Mouse (Mus musculus): Measurements from ENCODE around the gene 4932438A13Rik.

GRCm38 (mm10) chr3:36827274-36828025, 35.5 kb upstream of the 4932438A13Rik start:
- TF ChIP-seq POLR2A (IDR thresholded peaks at IDR 0.05; ENCODE audit: insufficient read length, low read depth) (no peak), REST (IDR thresholded peaks at IDR 0.05; ENCODE audit: insufficient read depth, insufficient read length) (no peak), TCF3 (IDR thresholded peaks at IDR 0.05; ENCODE audit: insufficient read length, low read depth) (no peak)

Data from myocyte (in vitro differentiated cells).